Mouse (Mus musculus) embryonic facial prominence, embryonic 15.5 days (tissue): ENCODE data around the gene Cdhr4. TPM values are rescaled to one million over a fixed set of nuclear protein-coding genes. Genes with fewer than 3 reads are reported as not detected.

Experiments
- ATAC-seq: fragments of 200-750 bp; cut with Nextera tagmentation; 2 replicates; pipeline ENCODE4 v1.8.0; 2017; ENCODE audit warnings: low read depth, moderate TSS enrichment; ENCODE audit not compliant: insufficient number of reproducible peaks, low FRiP score, low TSS enrichment
- H3K27ac ChIP-seq: fragments of 300-500 bp; sonication (generic); replicated peaks from 2 replicates; pipeline ENCODE4 v1.5.1; 2015; ENCODE audit warnings: mild to moderate bottlenecking, inconsistent platforms
- H3K27me3 ChIP-seq: fragments of 300-500 bp; sonication (generic); 2 replicates; pipeline ENCODE4 v1.6.1; 2015; ENCODE audit warnings: inconsistent platforms
- H3K36me3 ChIP-seq: fragments of 300-500 bp; sonication (generic); 2 replicates; pipeline ENCODE4 v1.6.1; 2015; ENCODE audit warnings: mild to moderate bottlenecking, inconsistent platforms
- H3K4me1 ChIP-seq: fragments of 300-500 bp; sonication (generic); 2 replicates; pipeline ENCODE4 v1.6.1; 2015; ENCODE audit warnings: inconsistent platforms
- H3K4me2 ChIP-seq: fragments of 300-500 bp; sonication (generic); replicated peaks from 2 replicates; pipeline ENCODE4 v1.6.1; 2015; ENCODE audit warnings: mild to moderate bottlenecking, inconsistent platforms
- H3K4me3 ChIP-seq: fragments of 300-500 bp; sonication (generic); replicated peaks from 2 replicates; pipeline ENCODE4 v1.5.1; 2015; ENCODE audit warnings: mild to moderate bottlenecking, inconsistent platforms
- H3K9ac ChIP-seq: fragments of 300-500 bp; sonication (generic); 2 replicates; pipeline ENCODE4 v1.6.1; 2015; ENCODE audit warnings: inconsistent platforms
- H3K9me3 ChIP-seq: fragments of 300-500 bp; sonication (generic); replicated peaks from 2 replicates; pipeline ENCODE4 v1.6.1; 2016; ENCODE audit warnings: inconsistent platforms
- WGBS: fragments of 180-500 bp; shearing (Covaris S2); methylation state at CpG from one replicate; pipeline ENCODE4 v1.1.7; 2015; 5-methylcytosine and 5-hydroxymethylcytosine counted together
- polyA plus RNA-seq: library from polyadenylated mRNA; unstranded; fragments of >200 nt; fragmentation: Nextera tagmentation; extraction: Ambion mirVana; gene quantifications from 2 replicates; pipeline ENCODE4 v1.2.1, GENCODE M21; 2015

Gene Cdhr4
- polyA plus RNA-seq = 9.5 and 12.7 TPM in 2 replicates

DNA sequence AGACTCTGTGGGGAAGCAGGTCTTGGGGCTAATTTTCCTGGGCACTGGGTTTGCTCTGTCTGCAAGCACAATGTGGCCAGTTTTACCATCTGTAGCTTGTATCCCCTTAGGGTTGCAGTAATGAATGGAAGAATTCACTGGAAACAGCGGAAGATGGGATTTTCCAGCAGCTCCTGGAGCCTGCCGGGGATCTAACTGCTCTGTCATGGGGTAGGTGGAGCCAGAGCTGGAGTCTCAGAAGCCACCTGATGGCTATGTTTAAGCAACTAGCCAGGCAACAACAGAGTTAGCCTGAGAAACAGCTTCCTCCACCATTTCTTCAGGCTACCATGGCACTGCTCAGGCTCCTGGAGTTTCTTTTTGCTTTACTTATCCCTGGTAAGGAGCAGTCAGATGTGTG lies at the start of gene Cdhr4:
Gene Cdhr4 (plus strand): TSS at position 301 of the 400 bp plus-strand sequence.
- H3K4me2 ChIP-seq = no peak within 1 kb of the TSS
- no peak within 1 kb of the TSS for H3K27ac ChIP-seq
- no peak within 1 kb of the TSS for H3K9ac ChIP-seq
- no peaks in the 10 kb centered on the region for H3K9me3 ChIP-seq
- 0 out of 2 replicates have a peak, but pooled peaks cover 4% of the 10 kb centered on the region for H3K4me1 ChIP-seq
- no peak for ATAC-seq
- no peak within 1 kb of the TSS for H3K4me3 ChIP-seq
- WGBS = 17% methylated on average over 2 of the region's 2 CpGs
- H3K36me3 ChIP-seq = no peaks in the 10 kb centered on the region
- no peaks in the 10 kb centered on the region for H3K27me3 ChIP-seq

DNA sequence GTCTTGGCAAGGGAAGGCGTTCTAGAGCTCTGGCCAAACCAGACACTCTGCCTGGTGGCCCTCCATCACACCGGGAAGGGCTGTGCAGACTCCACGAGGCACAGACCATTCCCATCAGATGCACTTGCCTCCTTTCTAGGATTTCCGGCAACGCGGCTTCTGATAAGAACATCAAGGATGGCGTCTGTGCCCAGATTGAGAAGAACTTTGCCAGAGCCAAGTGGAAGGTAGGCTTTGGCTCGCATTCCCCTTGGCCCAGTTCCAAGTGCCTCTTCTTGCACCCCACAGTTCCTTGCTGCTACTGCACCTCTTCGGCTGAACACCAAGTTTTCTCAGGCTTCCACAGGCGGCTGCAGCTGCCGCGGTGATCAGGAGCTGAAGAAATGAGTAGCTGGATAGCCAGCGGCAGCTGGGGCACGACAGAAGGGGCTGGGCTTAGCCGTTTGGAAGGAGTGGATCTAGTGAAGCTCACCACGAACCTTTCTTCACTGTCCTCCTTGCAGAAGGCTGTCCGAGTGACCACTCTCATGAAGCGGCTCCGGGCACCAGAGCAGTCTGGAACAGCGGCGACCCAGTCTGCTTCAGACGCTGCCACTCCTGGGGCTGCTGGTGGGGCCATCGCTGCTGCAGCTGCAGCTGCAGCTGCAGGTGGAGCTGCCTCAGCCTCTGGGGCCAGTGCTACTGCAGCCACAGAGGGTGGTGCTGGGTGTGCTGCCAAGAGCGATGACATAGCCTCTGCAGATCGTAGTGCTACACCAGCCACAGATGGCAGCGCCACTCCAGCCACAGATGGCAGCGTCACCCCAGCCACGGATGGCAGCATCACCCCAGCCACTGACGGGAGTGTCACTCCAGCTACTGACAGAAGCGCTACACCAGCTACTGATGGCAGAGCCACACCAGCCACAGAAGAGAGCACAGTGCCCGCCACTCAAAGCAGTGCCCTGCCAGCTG lies 44.8 kb upstream of the Cdhr4 start:
- Histone ChIP-seq H3K9me3 (no peaks in the 10 kb centered on the region), H3K4me2 (no peak overlapping the region), H3K27me3 (no peaks in the 10 kb centered on the region), H3K4me3 (no peak overlapping the region), H3K27ac (no peak overlapping the region), H3K4me1 (peaks cover 27% of the 10 kb centered on the region), H3K9ac (no peak overlapping the region), H3K36me3 (no peaks in the 10 kb centered on the region)
- 85% methylated on average over 31 of the region's 31 CpGs for WGBS
- no peak for ATAC-seq

DNA sequence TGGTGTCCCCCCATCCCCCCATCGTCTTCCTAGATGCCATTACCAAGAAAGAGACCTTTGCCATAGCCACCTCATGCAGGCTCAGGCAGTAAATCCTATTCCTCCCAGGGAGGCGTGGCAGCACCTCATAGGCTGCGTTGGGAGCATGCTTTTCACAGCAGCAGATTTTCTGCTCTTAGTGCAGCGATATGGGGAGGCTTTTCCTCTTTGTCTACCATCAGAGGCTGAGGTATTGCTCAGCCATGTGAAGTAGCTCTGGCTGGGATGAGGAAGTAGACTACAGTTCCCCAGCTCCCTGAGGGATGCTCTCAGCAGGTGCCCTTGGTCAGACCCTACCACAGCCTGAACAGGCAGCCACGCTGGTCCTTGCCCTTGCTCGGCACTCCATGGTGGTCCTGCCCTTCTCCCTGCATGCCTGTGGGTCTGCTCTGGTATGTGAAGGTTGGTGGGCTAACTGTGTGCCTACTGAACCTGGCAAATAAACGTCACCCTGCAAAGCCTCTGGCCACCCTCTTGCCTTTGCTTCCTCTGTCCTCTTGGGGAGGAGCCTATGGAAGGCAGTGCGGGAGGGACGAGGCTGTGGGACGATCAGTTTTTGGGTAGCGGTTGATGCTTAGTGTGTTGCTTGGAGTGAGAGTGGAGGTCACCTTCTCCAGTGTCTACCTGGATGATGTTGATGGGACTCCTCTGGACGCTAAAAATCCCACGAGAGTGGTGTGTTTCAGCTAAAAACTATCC lies 42.9 kb upstream of the Cdhr4 start:
- Histone ChIP-seq H3K9ac (no peak overlapping the region), H3K9me3 (no peaks in the 10 kb centered on the region), H3K4me3 (no peak overlapping the region), H3K4me1 (peaks cover 20% of the 10 kb centered on the region), H3K4me2 (no peak overlapping the region), H3K27me3 (no peaks in the 10 kb centered on the region), H3K36me3 (no peaks in the 10 kb centered on the region), H3K27ac (no peak overlapping the region)
- no peak for ATAC-seq
- 77% methylated on average over 13 of the region's 13 CpGs for WGBS

DNA sequence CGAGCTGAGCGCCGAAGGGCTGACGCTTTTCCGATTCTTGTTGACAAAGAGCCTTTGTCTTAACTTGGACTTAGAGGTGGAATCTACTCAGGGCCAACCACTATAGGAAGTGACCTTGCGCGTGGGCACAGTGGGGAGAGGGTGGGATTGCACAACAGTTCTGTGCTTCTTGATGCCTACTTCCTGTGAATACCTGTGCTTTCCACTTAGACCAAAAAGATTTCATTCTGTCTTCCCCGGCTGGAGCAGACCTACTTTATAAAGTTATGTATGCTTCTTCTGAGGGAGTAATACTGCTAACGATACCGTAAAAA lies 42.4 kb upstream of the Cdhr4 start, which contains the start of gene Traip:
Gene Traip (plus strand): TSS at position 215 of the 314 bp plus-strand sequence.
- Histone ChIP-seq H3K9me3 (no peaks in the 10 kb centered on the region), H3K27me3 (no peaks in the 10 kb centered on the region), H3K4me1 (peaks cover 20% of the 10 kb centered on the region), H3K9ac (peak within 1 kb of the TSS; percentile 43), H3K4me3 (peak within 1 kb of the TSS; percentile 69), H3K36me3 (no peaks in the 10 kb centered on the region), H3K4me2 (peak within 1 kb of the TSS; percentile 81), H3K27ac (peak within 1 kb of the TSS; percentile 82)
- no peak for ATAC-seq
- WGBS = 82% methylated on average over 10 of the region's 10 CpGs

DNA sequence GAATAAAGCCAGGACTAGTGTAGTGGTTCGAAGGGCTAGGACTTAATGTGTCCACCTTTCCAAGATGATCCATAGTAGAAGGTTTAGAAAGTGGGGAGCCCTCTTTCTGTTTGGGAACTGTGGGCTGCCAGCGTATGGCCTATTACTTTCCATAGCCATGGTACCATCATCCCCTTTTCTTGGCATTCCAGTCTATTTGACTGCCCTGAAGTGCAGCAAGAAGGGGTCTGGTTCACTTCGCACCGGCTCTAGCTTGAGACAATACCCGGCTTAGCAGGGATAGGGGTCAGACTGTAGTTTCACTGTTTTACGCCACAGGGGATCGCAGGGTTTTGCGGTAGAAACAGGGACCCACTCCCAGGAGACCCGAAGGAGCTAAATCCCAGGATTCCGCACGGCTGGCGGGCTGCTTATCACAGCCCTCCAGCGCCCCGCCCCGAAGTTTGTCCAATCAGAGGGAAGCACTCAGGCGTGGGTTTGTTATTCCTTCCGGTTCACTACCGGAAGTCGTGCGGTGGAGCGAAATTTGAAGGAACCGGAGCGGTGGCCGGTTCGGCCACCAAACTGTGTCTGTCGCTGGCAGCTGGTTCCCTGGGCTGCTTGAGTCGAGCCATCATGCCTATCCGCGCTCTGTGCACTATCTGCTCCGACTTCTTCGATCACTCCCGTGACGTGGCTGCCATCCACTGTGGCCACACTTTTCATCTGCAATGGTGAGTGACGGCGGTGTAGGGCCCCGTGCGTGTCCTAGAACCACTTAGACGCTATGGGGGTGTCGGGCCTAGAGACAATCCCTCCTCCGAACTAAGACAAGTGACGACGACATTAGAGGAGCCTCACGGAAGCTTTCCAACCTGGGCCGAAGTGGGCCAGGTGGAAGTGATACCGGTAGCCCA lies 41.6 kb upstream of the Cdhr4 start:
- Histone ChIP-seq H3K9ac (peak overlapping the region; percentile 43), H3K27ac (peak overlapping the region; percentile 82), H3K27me3 (no peaks in the 10 kb centered on the region), H3K4me1 (peaks cover 20% of the 10 kb centered on the region), H3K4me2 (peak overlapping the region; percentile 81), H3K4me3 (peak overlapping the region; percentile 69), H3K9me3 (no peaks in the 10 kb centered on the region), H3K36me3 (no peaks in the 10 kb centered on the region)
- WGBS = 12% methylated on average over 45 of the region's 45 CpGs
- ATAC-seq = peak; percentile 90

DNA sequence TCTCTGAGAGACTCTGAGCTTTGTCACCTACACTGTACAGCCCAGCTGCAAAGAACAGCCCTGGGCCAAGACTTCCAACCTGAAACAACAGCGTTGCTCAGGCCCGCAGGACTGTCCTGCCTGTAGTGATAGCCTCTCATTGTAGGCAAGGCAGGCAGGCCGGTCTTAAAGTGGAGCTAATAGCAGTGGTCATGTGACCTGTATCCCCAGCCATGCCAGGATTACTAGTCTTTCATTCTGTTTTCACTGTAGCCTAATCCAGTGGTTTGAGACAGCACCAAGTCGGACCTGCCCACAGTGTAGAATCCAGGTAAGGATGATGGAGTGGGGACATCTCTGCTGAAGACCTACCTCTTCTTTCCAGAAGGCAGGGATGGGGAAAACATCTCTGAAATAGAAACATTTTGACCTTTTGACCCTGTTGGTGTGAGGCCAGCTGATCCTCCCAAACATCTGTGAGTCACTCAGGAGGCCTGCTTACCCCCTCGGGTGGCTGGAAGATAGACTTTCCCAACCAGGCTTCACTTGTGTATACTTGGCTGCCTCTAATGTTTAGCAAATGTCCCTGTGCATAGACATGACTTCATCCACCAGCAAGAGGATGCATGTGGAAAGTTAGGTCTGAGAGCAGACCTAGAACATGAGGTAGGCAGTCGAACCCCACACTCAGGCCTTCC lies 36.5 kb upstream of the Cdhr4 start:
- Histone ChIP-seq H3K27ac (no peak overlapping the region), H3K4me2 (no peak overlapping the region), H3K4me1 (peaks cover 11% of the 10 kb centered on the region), H3K36me3 (peaks cover 34% of the 10 kb centered on the region), H3K9ac (no peak overlapping the region; the same call in 1 of the 2 replicates), H3K27me3 (no peaks in the 10 kb centered on the region), H3K4me3 (no peak overlapping the region), H3K9me3 (no peaks in the 10 kb centered on the region)
- no peak for ATAC-seq
- WGBS = 72% methylated on average over 6 of the region's 6 CpGs

DNA sequence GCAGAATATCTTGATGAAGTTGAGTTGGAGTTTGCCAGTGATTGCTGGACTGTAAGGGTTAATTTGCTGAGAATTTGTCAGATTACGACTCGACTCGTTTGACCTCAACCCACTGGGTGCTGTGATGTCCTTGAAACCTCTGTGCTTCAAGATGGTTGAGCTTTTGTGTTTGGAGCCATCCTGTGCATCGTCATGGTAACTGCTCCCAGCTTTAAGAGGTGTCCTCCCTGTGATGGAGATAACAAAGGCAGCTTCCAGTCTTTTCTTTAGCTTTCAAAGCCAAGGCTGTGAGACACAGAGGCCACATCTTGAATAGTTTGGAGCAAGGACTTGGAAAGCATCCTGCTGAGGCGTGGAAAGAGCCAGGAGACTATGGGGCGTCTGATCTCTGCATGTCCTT lies 35.2 kb upstream of the Cdhr4 start:
- H3K4me1 ChIP-seq = peaks cover under 1% of the 10 kb centered on the region; the same call in 1 of the 2 replicates
- H3K36me3 ChIP-seq = peaks cover 46% of the 10 kb centered on the region
- no peaks in the 10 kb centered on the region for H3K9me3 ChIP-seq
- no peak overlapping the region for H3K4me3 ChIP-seq
- WGBS = 62% methylated on average over 6 of the region's 6 CpGs
- H3K9ac ChIP-seq = no peak overlapping the region
- no peak for ATAC-seq
- H3K27ac ChIP-seq = no peak overlapping the region
- no peak overlapping the region for H3K4me2 ChIP-seq
- no peaks in the 10 kb centered on the region for H3K27me3 ChIP-seq

DNA sequence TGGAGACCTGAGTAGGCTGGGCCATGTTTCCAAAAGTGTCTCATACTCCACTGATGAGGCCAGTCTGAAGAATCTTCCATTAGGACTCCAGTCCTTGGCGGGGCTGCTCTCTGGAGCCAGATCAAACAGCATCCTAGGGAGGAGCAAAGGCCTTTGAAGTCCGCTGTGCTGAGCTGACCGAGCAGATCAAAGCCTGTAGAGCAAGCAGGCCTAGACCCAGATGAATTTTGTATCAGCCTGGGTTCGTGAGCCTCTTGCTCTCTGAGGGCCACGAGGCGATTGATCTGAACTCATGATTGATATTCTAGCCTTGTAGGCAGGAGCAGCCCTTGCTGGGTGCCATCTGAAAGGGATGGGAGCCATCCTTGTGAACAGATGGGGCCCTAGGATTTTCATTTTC lies 32.4 kb upstream of the Cdhr4 start:
- Histone ChIP-seq H3K4me2 (no peak overlapping the region), H3K4me3 (no peak overlapping the region), H3K9ac (no peak overlapping the region), H3K4me1 (no peaks in the 10 kb centered on the region), H3K9me3 (no peaks in the 10 kb centered on the region), H3K27me3 (no peaks in the 10 kb centered on the region), H3K27ac (no peak overlapping the region), H3K36me3 (peaks cover 64% of the 10 kb centered on the region)
- 61% methylated on average over 6 of the region's 6 CpGs for whole genome bisulfite sequencing
- no peak for ATAC-seq

DNA sequence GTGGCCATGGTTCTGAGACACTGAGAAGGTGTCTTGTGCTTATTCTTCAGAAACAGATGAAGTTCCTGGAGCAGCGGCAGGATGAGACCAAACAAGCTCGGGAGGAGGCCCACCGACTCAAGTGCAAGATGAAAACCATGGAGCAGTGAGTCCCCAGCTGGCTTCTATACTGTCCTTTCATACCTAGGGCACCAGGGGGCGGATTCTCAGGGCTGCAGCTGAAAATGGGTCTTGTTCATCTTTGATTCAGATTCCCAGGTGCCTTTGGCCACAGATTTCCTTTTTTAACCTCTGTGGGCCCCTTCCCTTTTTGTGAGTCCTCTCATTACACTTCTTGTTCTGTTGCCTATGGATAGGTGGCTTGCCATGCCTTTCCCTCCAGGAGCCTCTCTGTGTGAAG lies 31.4 kb upstream of the Cdhr4 start:
- Histone ChIP-seq H3K9me3 (no peaks in the 10 kb centered on the region), H3K27ac (no peak overlapping the region), H3K36me3 (peaks cover 66% of the 10 kb centered on the region), H3K9ac (no peak overlapping the region), H3K4me3 (no peak overlapping the region), H3K4me1 (no peaks in the 10 kb centered on the region), H3K27me3 (no peaks in the 10 kb centered on the region), H3K4me2 (no peak overlapping the region)
- no peak for ATAC-seq
- 76% methylated on average over 4 of the region's 4 CpGs for WGBS

DNA sequence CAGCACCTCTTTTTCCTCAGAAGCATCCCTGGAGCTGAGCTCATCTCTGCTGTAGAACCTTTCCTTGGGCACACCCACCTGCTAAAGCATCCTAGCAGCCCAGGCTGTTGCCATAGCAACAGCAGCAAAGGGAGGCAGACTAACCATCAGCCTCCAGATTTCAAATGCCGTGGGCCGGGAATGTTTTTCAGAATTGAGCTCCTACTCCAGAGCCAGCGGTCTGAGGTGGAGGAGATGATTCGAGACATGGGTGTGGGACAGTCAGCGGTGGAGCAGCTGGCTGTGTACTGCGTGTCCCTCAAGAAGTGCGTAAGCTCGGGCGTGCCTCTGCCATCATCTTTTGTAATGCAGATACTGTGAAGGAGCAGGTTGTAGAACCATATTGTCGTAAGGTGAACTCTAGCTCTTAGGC lies 30.9 kb upstream of the Cdhr4 start:
- no peaks in the 10 kb centered on the region for H3K9me3 ChIP-seq
- no peaks in the 10 kb centered on the region for H3K4me1 ChIP-seq
- H3K27me3 ChIP-seq = no peaks in the 10 kb centered on the region
- H3K9ac ChIP-seq = no peak overlapping the region
- no peak overlapping the region for H3K27ac ChIP-seq
- WGBS = 80% methylated on average over 10 of the region's 10 CpGs
- H3K36me3 ChIP-seq = peaks cover 64% of the 10 kb centered on the region
- no peak overlapping the region for H3K4me3 ChIP-seq
- no peak for ATAC-seq
- no peak overlapping the region for H3K4me2 ChIP-seq
